Mouse (Mus musculus) thymus, postnatal 4 days (tissue): Measurements from ENCODE around the gene Gm904.
"Not testable (repeated sequence)": the region's sequence is repeated elsewhere in the genome, so short reads cannot be mapped to it uniquely, and the experiment has no call there.

ENCODE experiments used
- DNase-seq: peaks from one replicate; pipeline ENCODE4 v3.0.0; 2021

Gene Gm904

DNA sequence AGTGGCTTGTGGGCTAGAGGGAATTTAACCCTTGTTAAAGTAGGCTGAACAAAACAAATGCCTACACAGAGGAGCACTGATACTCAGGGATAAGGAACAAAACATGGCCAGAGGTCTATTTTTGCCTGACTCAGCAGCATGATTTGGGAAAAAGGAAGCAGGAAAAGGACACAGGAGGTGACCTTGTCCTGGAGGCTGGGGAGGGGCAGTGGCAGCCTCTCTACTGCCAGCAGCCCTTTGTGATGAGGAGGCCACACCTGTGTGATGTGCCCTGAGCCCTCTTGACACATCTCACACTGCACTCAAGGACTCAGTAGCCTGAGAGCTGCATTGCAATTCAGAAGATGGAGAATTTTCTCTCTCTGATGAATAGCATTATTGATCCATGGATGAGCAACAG, at the start of gene Gm904:
Gene Gm904, plus strand, starts transcription at position 301 of the 400 bp plus-strand sequence.
- DNase-seq, result not testable (repeated sequence)

DNA sequence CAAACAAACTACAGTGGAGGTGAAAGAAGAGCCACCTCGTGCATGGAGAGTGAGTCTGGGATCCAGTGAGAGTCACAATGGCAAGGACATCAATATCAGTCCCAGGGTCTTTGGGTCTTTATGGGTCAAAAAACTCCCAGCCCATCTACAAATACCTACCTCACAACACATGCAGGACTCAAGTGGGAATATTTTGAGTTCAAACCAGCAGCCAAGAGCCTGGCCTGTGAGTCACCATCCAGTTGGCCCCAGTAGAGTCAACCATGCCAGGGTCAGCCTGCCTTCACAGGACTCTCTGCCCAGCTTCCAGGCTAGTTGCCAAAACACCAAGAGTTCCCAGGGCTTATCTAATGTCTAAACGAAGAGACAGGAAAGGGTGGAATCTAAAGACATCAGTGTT, 5.7 kb downstream of the Gm904 start:
- DNase-seq, result not testable (repeated sequence)
